Mouse (Mus musculus) bone marrow macrophage, adult 2 months (primary cell): ENCODE data around the gene Dse.

Source experiments
- CTCF ChIP-seq: IDR thresholded peaks from 2 replicates; pipeline ENCODE4 v1.5.1; 2012; ENCODE audit warnings: low read depth, mild to moderate bottlenecking, low read length, moderate library complexity
- POLR2A ChIP-seq: IDR thresholded peaks from 2 replicates; pipeline ENCODE4 v1.6.1; 2012; ENCODE audit warnings: mild to moderate bottlenecking, low read depth, low read length, borderline replicate concordance

DNA sequence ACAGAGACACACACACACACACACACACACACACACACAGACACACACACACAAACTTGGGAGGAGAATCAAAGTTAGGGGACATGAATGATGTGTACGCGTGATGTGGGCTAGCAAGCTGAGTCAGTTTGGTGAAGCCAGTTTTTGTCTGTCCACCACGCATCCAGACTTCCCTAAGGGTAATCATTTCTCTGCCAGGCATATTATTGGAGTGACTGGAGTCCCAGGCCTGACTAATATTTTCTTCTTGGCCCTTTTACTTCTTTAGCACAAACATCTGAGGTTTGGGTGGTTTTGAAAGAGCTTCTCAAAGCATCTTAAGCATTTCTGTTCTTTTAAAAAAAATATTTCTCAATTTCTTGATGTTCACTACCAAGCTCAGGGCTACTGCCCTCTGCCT is 10.7 kb upstream of the Dse start:
- TF ChIP-seq POLR2A, result no peak
- no peak for TF ChIP-seq CTCF
